24 mouse cellular contexts compared by ENCODE assay signal in the genomic region with DNA sequence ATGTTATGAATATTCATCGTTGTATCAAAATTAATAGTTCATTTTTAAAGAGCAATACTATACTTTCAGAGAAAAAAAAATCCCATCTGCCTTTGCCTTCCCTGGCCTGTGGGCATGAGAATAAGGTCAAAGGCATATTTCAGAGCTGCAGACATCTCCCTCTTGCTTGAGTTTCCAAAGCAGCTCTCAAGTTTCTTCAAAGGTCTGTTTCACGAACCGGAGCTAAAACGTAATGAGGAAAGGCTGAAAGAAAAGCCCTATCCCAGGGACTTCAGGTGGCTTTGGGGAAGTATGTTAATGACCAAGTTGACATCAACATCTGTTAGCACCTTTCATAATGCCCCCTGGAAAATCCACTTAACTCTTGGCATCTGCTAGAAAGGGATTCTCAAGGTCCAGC.
DNase-seq lines count a peak whose midpoint lies in the region; ATAC-seq lines count a peak whose summit lies in the region.
"Had no signal": no experiment of that assay in that cellular context is flagged by ENCODE, and none has a peak within 500 bp of the region (broad histone marks: within the 10 kb centered on the region; RNA-seq: fewer than 3 reads in every experiment).

No protein-coding gene starts in this region.

- 39% methylated on average over 4 of the region's 4 CpGs for WGBS in embryonic facial prominence, embryonic 11.5 days
- 42% methylated on average over 4 of the region's 4 CpGs for WGBS in embryonic facial prominence, embryonic 10.5 days

- ATAC-seq in embryonic facial prominence, embryonic 11.5 days (replicated peaks; ENCODE audit: insufficient number of reproducible peaks, low FRiP score, low TSS enrichment, low read depth), result no peak
- ATAC-seq: activated CD4-positive, CD25-positive, alpha-beta regulatory T cell, adult 4 months; CD4-positive, CD25-positive, alpha-beta regulatory T cell, adult 4 months; forebrain, embryonic 14.5 days; Patski had no signal

- H3K27ac ChIP-seq in embryonic facial prominence, embryonic 11.5 days (replicated peaks; ENCODE audit: low read depth, low read length), result no peak overlapping the region
- no peak overlapping the region for H3K27ac ChIP-seq in embryonic facial prominence, embryonic 10.5 days (replicated peaks)
- H3K27ac ChIP-seq: embryonic facial prominence, embryonic 12.5 days; forebrain, embryonic 10.5 days; forebrain, embryonic 12.5 days had no signal

- H3K4me1 ChIP-seq in embryonic facial prominence, embryonic 11.5 days (ENCODE audit: control insufficient read depth, insufficient read depth, low read length), result no peaks in the 10 kb centered on the region
- H3K4me1 ChIP-seq in embryonic facial prominence, embryonic 10.5 days, result 0 out of 2 replicates have a peak, but pooled peaks cover 4% of the 10 kb centered on the region
- H3K4me1 ChIP-seq: embryonic facial prominence, embryonic 12.5 days; forebrain, embryonic 12.5 days had no signal

- no peaks in the 10 kb centered on the region for H3K9me3 ChIP-seq in embryonic facial prominence, embryonic 11.5 days (replicated peaks; ENCODE audit: control insufficient read depth, low read length)
- no peaks in the 10 kb centered on the region for H3K9me3 ChIP-seq in embryonic facial prominence, embryonic 10.5 days
- H3K9me3 ChIP-seq: embryonic facial prominence, embryonic 12.5 days; forebrain, embryonic 10.5 days; forebrain, embryonic 12.5 days; G1E had no signal

- no peaks in the 10 kb centered on the region for H3K27me3 ChIP-seq in embryonic facial prominence, embryonic 11.5 days (ENCODE audit: control insufficient read depth, insufficient read depth, low read length)
- no peaks in the 10 kb centered on the region for H3K27me3 ChIP-seq in embryonic facial prominence, embryonic 10.5 days (replicated peaks; ENCODE audit: low read depth, poor library complexity, severe bottlenecking)
- H3K27me3 ChIP-seq: CH12.LX; embryonic facial prominence, embryonic 12.5 days; forebrain, embryonic 12.5 days; Patski had no signal

- no peak overlapping the region for H3K4me3 ChIP-seq in embryonic facial prominence, embryonic 11.5 days (ENCODE audit: low read depth, low read length)
- no peak overlapping the region for H3K4me3 ChIP-seq in embryonic facial prominence, embryonic 10.5 days
- H3K4me3 ChIP-seq: embryonic facial prominence, embryonic 12.5 days; erythroblast, embryonic 14.5 days; forebrain, embryonic 10.5 days; forebrain, embryonic 12.5 days had no signal

- H3K9ac ChIP-seq in embryonic facial prominence, embryonic 11.5 days (replicated peaks; ENCODE audit: low read length), result no peak overlapping the region
- H3K9ac ChIP-seq: embryonic facial prominence, embryonic 12.5 days; forebrain, embryonic 12.5 days had no signal

- DNase-seq in embryonic facial prominence, embryonic 11.5 days (ENCODE audit: low spot score), result peak; percentile 6
- DNase-seq in embryonic facial prominence, embryonic 10.5 days (ENCODE audit: low spot score), result no peak
- DNase-seq in adipocyte (ENCODE audit: low spot score), result peak; percentile 63
- peak; percentile 35 for DNase-seq in forelimb bud, embryonic 11.5 days (ENCODE audit: low read depth, low spot score)
- no peak for DNase-seq in liver
- DNase-seq: adrenal gland, adult 8-10 months; adrenal gland, postnatal 14 days; adrenal gland, postnatal 36 days; B cell, adult 2 months; cerebellum, adult 11-12 months; cerebellum, adult 2 months; cerebellum, adult 9-10 months; cerebellum, postnatal 10 days; cerebellum, postnatal 25 days had no signal

- no peaks in the 10 kb centered on the region for H3K36me3 ChIP-seq in embryonic facial prominence, embryonic 11.5 days (replicated peaks; ENCODE audit: control insufficient read depth, insufficient read depth, low read depth, low read length)
- H3K36me3 ChIP-seq in embryonic facial prominence, embryonic 10.5 days (replicated peaks), result no peaks in the 10 kb centered on the region
- H3K36me3 ChIP-seq: embryonic facial prominence, embryonic 12.5 days; forebrain, embryonic 10.5 days; forebrain, embryonic 12.5 days; G1E had no signal

- H3K4me2 ChIP-seq in embryonic facial prominence, embryonic 11.5 days (ENCODE audit: low read depth, low read length), result no peak overlapping the region
- H3K4me2 ChIP-seq: embryonic facial prominence, embryonic 12.5 days; forebrain, embryonic 12.5 days had no signal

Comparison
In these comparisons a context has a peak if more than half of its experiments do, and no peak if none do; other contexts are left out.
1. DNase-seq: peak in embryonic facial prominence, embryonic 11.5 days (single experiment), adipocyte (single experiment) and forelimb bud, embryonic 11.5 days (single experiment); none in embryonic facial prominence, embryonic 10.5 days (single experiment) and liver (single experiment).